Mouse (Mus musculus) G1E (cell line): ENCODE data around the gene Dock10.

Source experiments
- CTCF ChIP-seq: IDR thresholded peaks from 2 replicates; pipeline ENCODE4 v1.5.1; 2012; ENCODE audit warnings: low read depth, low read length, inconsistent platforms, mixed read lengths
- GATA1 ChIP-seq: IDR thresholded peaks from 2 replicates; pipeline ENCODE4 v1.6.1; 2012; ENCODE audit warnings: borderline replicate concordance, low read length, inconsistent platforms, mixed read lengths
- GATA2 ChIP-seq: IDR thresholded peaks from 2 replicates; pipeline ENCODE4 v1.6.1; 2012; ENCODE audit warnings: low read depth, low read length, inconsistent platforms, borderline replicate concordance
- POLR2AphosphoS5 ChIP-seq: IDR thresholded peaks from 2 replicates; pipeline ENCODE4 v1.6.1; 2012; ENCODE audit warnings: low read depth, low read length, inconsistent platforms; ENCODE audit not compliant: insufficient replicate concordance
- TAL1 ChIP-seq: conservative IDR thresholded peaks from 2 replicates; pipeline ENCODE4 v1.6.1; 2012; ENCODE audit warnings: low read depth, low read length, inconsistent platforms, mixed read lengths

DNA sequence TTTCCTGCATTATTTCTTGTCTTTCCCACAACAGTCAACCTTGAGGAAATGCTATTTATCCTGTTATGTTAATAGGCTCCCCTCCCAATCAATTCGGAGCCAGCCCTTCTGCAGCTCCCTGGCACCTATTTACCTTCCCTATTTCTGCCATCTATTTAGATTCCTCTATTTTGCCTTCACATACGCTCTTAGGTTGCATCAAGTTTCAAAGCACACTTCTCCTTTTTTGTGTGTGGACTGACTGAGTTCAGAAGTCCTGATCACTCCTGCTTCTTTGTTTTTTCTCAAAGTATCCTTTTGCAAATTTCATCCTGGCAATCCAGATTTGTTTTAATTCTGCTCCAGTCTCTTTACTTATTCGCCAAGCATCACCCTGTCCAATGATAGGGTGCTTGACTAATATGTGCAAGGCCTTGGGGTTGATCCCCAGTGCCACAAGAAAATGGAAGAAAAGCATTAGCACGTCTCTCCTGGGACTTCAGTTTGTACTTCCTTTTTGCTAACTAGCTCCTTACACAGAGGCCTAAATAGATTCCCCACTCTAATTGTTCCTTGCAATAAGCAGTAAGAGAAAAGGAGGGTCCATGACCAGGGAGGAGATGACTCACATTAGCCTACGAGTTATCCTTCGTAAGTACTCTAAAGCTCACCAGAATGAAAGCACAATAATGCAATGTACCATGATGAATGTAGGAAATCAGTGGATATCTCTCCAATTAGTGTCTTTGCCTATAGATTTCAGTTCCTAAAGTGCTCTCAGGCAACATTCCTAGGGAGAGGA is 98.7 kb downstream of the Dock10 start:
- TF ChIP-seq CTCF (no peak), TAL1 (no peak), POLR2AphosphoS5 (no peak), GATA1 (no peak), GATA2 (no peak)
